Mouse (Mus musculus): ENCODE measurements around the gene Stat5b. TPM values are rescaled to one million over a fixed set of nuclear protein-coding genes. Genes with fewer than 3 reads are reported as not detected.

Stat5b gene
- polyA plus RNA-seq, 2 experiments: 22.1 to 24.4 TPM

- peaks cover 8% of the 10 kb centered on the region for H3K36me3 ChIP-seq (ENCODE audit: control insufficient read depth, insufficient read depth, low read length)
- H3K4me1 ChIP-seq (ENCODE audit: control insufficient read depth, insufficient read depth, low read length): peaks cover 7% of the 10 kb centered on the region; the same call in 1 of the 2 replicates
- no peak overlapping the region for H3K4me2 ChIP-seq (replicated peaks; ENCODE audit: low read depth, low read length, severe bottlenecking)
- no peak overlapping the region for H3K4me3 ChIP-seq (replicated peaks; ENCODE audit: low read length)
- no peak overlapping the region for H3K9ac ChIP-seq (ENCODE audit: low read depth, low read length, severe bottlenecking)
- no peaks in the 10 kb centered on the region for H3K9me3 ChIP-seq (ENCODE audit: control insufficient read depth, low read length)
- no peaks in the 10 kb centered on the region for H3K27me3 ChIP-seq (ENCODE audit: control insufficient read depth, insufficient read depth, low read length)
- ATAC-seq (ENCODE audit: low FRiP score, low read depth): no peak
- no peak overlapping the region for H3K27ac ChIP-seq (replicated peaks; ENCODE audit: low read depth, low read length)
- DNase-seq (ENCODE audit: low spot score): no peak
- TF ChIP-seq POLR2A (IDR thresholded peaks at IDR 0.05; ENCODE audit: borderline replicate concordance, extremely low read depth, insufficient read depth, insufficient read length): no peak
- WGBS: 90% methylated on average over 9 of the region's 9 CpGs
Measured at GRCm38 (mm10) chr11:100735134-100735865, 115.2 kb downstream of the Stat5b start.

Other genes starting within 250 kb of the Stat5b start
- 68.7 and 90.5 TPM in 2 replicates for gene Nkiras2, start 231.5 kb downstream of the Stat5b start, polyA plus RNA-seq (2012; rRNA removed)
- 76.4 and 82.9 TPM in 2 replicates for gene Nkiras2, start 231.5 kb downstream of the Stat5b start, polyA plus RNA-seq (2014; fragmentation: Nextera tagmentation; extraction: Ambion mirVana)
- gene Dnajc7, start 230.6 kb downstream of the Stat5b start, polyA plus RNA-seq (2012; rRNA removed): 179 and 225 TPM in 2 replicates
- gene Dnajc7, start 230.6 kb downstream of the Stat5b start, polyA plus RNA-seq (2014; fragmentation: Nextera tagmentation; extraction: Ambion mirVana): 73.3 and 74.1 TPM in 2 replicates
- gene Zfp385c, start 158.3 kb downstream of the Stat5b start, polyA plus RNA-seq (2012; rRNA removed): 6.4 and 10.0 TPM in 2 replicates
- gene Zfp385c, start 158.3 kb downstream of the Stat5b start, polyA plus RNA-seq (2014; fragmentation: Nextera tagmentation; extraction: Ambion mirVana): 0.72 and 1.5 TPM in 2 replicates
- gene Dhx58, start 146.5 kb downstream of the Stat5b start, polyA plus RNA-seq (2012; rRNA removed): 3.2 and 3.9 TPM in 2 replicates
- gene Dhx58, start 146.5 kb downstream of the Stat5b start, polyA plus RNA-seq (2014; fragmentation: Nextera tagmentation; extraction: Ambion mirVana): 2.2 and 2.3 TPM in 2 replicates
- gene Kat2a, start 138.3 kb downstream of the Stat5b start, polyA plus RNA-seq (2012; rRNA removed): 70.8 and 78.1 TPM in 2 replicates
- gene Kat2a, start 138.3 kb downstream of the Stat5b start, polyA plus RNA-seq (2014; fragmentation: Nextera tagmentation; extraction: Ambion mirVana): 55.8 and 57.4 TPM in 2 replicates
- not detected in 2 replicates for gene Hspb9, start 136.9 kb downstream of the Stat5b start, polyA plus RNA-seq (2012; rRNA removed)
- gene Hspb9, start 136.9 kb downstream of the Stat5b start, polyA plus RNA-seq (2014; fragmentation: Nextera tagmentation; extraction: Ambion mirVana): 0.77 TPM in 1 of 2 replicates, not detected in the other
- 188 and 227 TPM in 2 replicates for gene Rab5c, start 112.5 kb downstream of the Stat5b start, polyA plus RNA-seq (2012; rRNA removed)
- gene Rab5c, start 112.5 kb downstream of the Stat5b start, polyA plus RNA-seq (2014; fragmentation: Nextera tagmentation; extraction: Ambion mirVana): 73.2 and 75.1 TPM in 2 replicates
- gene Kcnh4, start 90.8 kb downstream of the Stat5b start, polyA plus RNA-seq (2012; rRNA removed): 0.09 TPM in 2 replicates
- gene Kcnh4, start 90.8 kb downstream of the Stat5b start, polyA plus RNA-seq (2014; fragmentation: Nextera tagmentation; extraction: Ambion mirVana): not detected in 2 replicates
- gene Hcrt, start 87.8 kb downstream of the Stat5b start, polyA plus RNA-seq (2012; rRNA removed): not detected in 2 replicates
- not detected in 2 replicates for gene Hcrt, start 87.8 kb downstream of the Stat5b start, polyA plus RNA-seq (2014; fragmentation: Nextera tagmentation; extraction: Ambion mirVana)
- gene Ghdc, start 79.8 kb downstream of the Stat5b start, polyA plus RNA-seq (2012; rRNA removed): 12.1 and 14.0 TPM in 2 replicates
- 3.7 and 5.7 TPM in 2 replicates for gene Ghdc, start 79.8 kb downstream of the Stat5b start, polyA plus RNA-seq (2014; fragmentation: Nextera tagmentation; extraction: Ambion mirVana)
- gene Stat5a, start 8.6 kb upstream of the Stat5b start, polyA plus RNA-seq (2012; rRNA removed): 8.0 and 11.3 TPM in 2 replicates
- gene Stat5a, start 8.6 kb upstream of the Stat5b start, polyA plus RNA-seq (2014; fragmentation: Nextera tagmentation; extraction: Ambion mirVana): 5.3 and 7.8 TPM in 2 replicates
- 56.1 and 66.2 TPM in 2 replicates for gene Stat3, start 88.8 kb upstream of the Stat5b start, polyA plus RNA-seq (2012; rRNA removed)
- 63.0 and 65.9 TPM in 2 replicates for gene Stat3, start 88.8 kb upstream of the Stat5b start, polyA plus RNA-seq (2014; fragmentation: Nextera tagmentation; extraction: Ambion mirVana)
- gene Cavin1, start 120.2 kb upstream of the Stat5b start, polyA plus RNA-seq (2012; rRNA removed): 81.3 and 96.8 TPM in 2 replicates
- 128 and 135 TPM in 2 replicates for gene Cavin1, start 120.2 kb upstream of the Stat5b start, polyA plus RNA-seq (2014; fragmentation: Nextera tagmentation; extraction: Ambion mirVana)
- 60.9 and 72.8 TPM in 2 replicates for gene Atp6v0a1, start 158.7 kb upstream of the Stat5b start, polyA plus RNA-seq (2012; rRNA removed)
- 31.8 and 32.7 TPM in 2 replicates for gene Atp6v0a1, start 158.7 kb upstream of the Stat5b start, polyA plus RNA-seq (2014; fragmentation: Nextera tagmentation; extraction: Ambion mirVana)
- gene Naglu, start 219.3 kb upstream of the Stat5b start, polyA plus RNA-seq (2012; rRNA removed): 12.8 and 18.5 TPM in 2 replicates
- gene Naglu, start 219.3 kb upstream of the Stat5b start, polyA plus RNA-seq (2014; fragmentation: Nextera tagmentation; extraction: Ambion mirVana): 9.8 and 10.3 TPM in 2 replicates
- gene Hsd17b1, start 227.7 kb upstream of the Stat5b start, polyA plus RNA-seq (2012; rRNA removed): 0.23 and 0.42 TPM in 2 replicates
- not detected in 2 replicates for gene Hsd17b1, start 227.7 kb upstream of the Stat5b start, polyA plus RNA-seq (2014; fragmentation: Nextera tagmentation; extraction: Ambion mirVana)
- gene Coasy, start 231.8 kb upstream of the Stat5b start, polyA plus RNA-seq (2012; rRNA removed): 49.1 and 64.3 TPM in 2 replicates
- gene Coasy, start 231.8 kb upstream of the Stat5b start, polyA plus RNA-seq (2014; fragmentation: Nextera tagmentation; extraction: Ambion mirVana): 41.9 and 43.3 TPM in 2 replicates
- 40.2 and 61.6 TPM in 2 replicates for gene Mlx, start 236.6 kb upstream of the Stat5b start, polyA plus RNA-seq (2012; rRNA removed)
- 42.4 and 44.4 TPM in 2 replicates for gene Mlx, start 236.6 kb upstream of the Stat5b start, polyA plus RNA-seq (2014; fragmentation: Nextera tagmentation; extraction: Ambion mirVana)
- gene Psmc3ip, start 244.7 kb upstream of the Stat5b start, polyA plus RNA-seq (2012; rRNA removed): 15.7 and 24.3 TPM in 2 replicates
- gene Psmc3ip, start 244.7 kb upstream of the Stat5b start, polyA plus RNA-seq (2014; fragmentation: Nextera tagmentation; extraction: Ambion mirVana): 32.9 and 36.5 TPM in 2 replicates